Mouse (Mus musculus) small intestine, adult 2 months (tissue): Measurements from ENCODE around the gene Trim47. TPM values are rescaled to one million over a fixed set of nuclear protein-coding genes. Genes with fewer than 3 reads are reported as not detected.

Experiments used
- H3K27ac ChIP-seq: fragments of 200-500 bp; 2 replicates; pipeline ENCODE4 v1.5.1; 2012; ENCODE audit warnings: low read depth, low read length, control low read depth, inconsistent platforms; ENCODE audit not compliant: insufficient read depth
- H3K27me3 ChIP-seq: fragments of 200-500 bp; 2 replicates; pipeline ENCODE4 v1.6.1; 2012; ENCODE audit warnings: mild to moderate bottlenecking, moderate library complexity, low read length, inconsistent platforms; ENCODE audit not compliant: control insufficient read depth, insufficient read depth
- H3K36me3 ChIP-seq: fragments of 200-500 bp; 2 replicates; pipeline ENCODE4 v1.6.1; 2012; ENCODE audit warnings: mild to moderate bottlenecking, low read length, control low read depth, inconsistent platforms; ENCODE audit not compliant: control insufficient read depth, insufficient read depth
- H3K4me1 ChIP-seq: fragments of 200-500 bp; 2 replicates; pipeline ENCODE4 v1.6.1; 2012; ENCODE audit warnings: low read length, inconsistent platforms, mixed read lengths; ENCODE audit not compliant: control insufficient read depth, insufficient read depth, insufficient read length
- H3K4me3 ChIP-seq: fragments of 200-500 bp; 2 replicates; pipeline ENCODE4 v1.5.1; 2012; ENCODE audit warnings: low read depth, mild to moderate bottlenecking, control low read depth, inconsistent platforms, low read length, moderate library complexity
- CTCF ChIP-seq: fragments of 200-500 bp; IDR thresholded peaks from 2 replicates; pipeline ENCODE4 v1.5.1; 2012; ENCODE audit warnings: low read depth, mild to moderate bottlenecking, control low read depth, inconsistent platforms, low read length, moderate library complexity, mixed read lengths; ENCODE audit not compliant: insufficient replicate concordance, insufficient read length; ENCODE audit errors: extremely low read depth
- POLR2A ChIP-seq: fragments of 200-500 bp; IDR thresholded peaks from 2 replicates; pipeline ENCODE4 v1.6.1; 2012; ENCODE audit warnings: low read depth, mild to moderate bottlenecking, control low read depth, inconsistent platforms, low read length, moderate library complexity
- whole genome bisulfite sequencing: fragments of 180-500 bp; shearing (Covaris S2); methylation state at CpG from one replicate; pipeline ENCODE4 v1.1.7; 2018; 5-methylcytosine and 5-hydroxymethylcytosine counted together
- polyA plus RNA-seq: library from polyadenylated mRNA; depleted of rRNA; stranded (reverse); fragments of >200 nt; gene quantifications from 2 replicates; pipeline ENCODE4 v1.2.3, GENCODE M21; 2012

The Trim47 gene
- polyA plus RNA-seq, 1 experiment = 28.5 TPM

DNA sequence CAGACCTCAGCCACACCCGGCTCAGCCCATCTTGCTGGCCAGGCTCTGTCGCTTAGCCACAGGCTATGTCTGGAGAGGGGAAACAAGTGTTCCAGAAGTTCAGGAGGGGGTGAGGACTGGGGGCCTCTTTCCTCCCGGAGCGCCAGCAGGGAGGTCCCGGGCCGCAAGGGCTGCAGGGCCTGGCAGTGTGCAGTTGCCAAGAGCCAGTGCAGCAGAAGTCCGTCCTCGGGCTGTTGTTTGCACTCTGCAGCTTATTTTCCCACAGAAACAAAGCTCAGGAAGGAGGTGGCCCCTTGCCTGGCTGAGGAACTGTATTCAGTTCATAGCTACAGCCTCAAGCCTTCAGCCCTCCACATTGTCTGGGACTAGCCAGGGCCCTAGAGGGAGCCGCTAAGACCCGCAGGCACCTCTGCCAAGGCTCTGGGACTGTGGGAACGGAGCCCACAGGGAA is 25.1 kb downstream of the Trim47 start:
- no peak; the same call in 1 of the 2 replicates for TF ChIP-seq POLR2A
- no peak for TF ChIP-seq CTCF
- Histone ChIP-seq H3K4me1 (peaks cover 14% of the 10 kb centered on the region), H3K36me3 (no peaks in the 10 kb centered on the region), H3K27me3 (no peaks in the 10 kb centered on the region), H3K27ac (peak overlapping the region; percentile 66), H3K4me3 (no peak overlapping the region; the same call in 1 of the 2 replicates)
- WGBS = 55% methylated on average over 11 of the region's 11 CpGs

DNA sequence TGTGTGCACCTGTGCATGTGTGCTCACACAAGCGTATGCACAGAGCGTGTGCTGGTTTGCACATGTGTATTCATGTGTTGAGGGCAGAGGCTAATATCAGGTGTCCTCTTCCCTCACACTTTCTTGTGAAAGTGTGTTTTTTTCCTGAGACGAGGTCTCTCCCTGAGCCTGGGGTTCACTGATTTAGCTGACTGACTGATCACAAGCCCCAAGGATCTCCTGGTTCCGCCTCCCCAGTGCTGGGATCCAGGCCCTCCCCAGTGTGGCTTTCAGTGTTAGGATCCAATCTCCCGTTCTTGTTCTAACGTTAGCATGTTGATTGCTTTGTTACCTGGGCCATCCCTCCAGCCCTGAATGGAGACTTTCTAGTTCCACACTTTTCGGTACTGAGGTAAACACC is 26.2 kb downstream of the Trim47 start:
- H3K4me1 ChIP-seq = peaks cover 14% of the 10 kb centered on the region
- H3K27ac ChIP-seq = peak overlapping the region; percentile 66
- TF ChIP-seq POLR2A (no peak), CTCF (no peak)
- 82% methylated on average over 7 of the region's 7 CpGs for WGBS
- no peaks in the 10 kb centered on the region for H3K36me3 ChIP-seq
- H3K27me3 ChIP-seq = no peaks in the 10 kb centered on the region
- no peak overlapping the region for H3K4me3 ChIP-seq

- Histone ChIP-seq H3K4me1 (peaks cover 14% of the 10 kb centered on the region), H3K36me3 (no peaks in the 10 kb centered on the region), H3K4me3 (no peak overlapping the region), H3K27ac (peak overlapping the region; percentile 68), H3K27me3 (no peaks in the 10 kb centered on the region)
- 47% methylated on average over 6 of the region's 6 CpGs for WGBS
- TF ChIP-seq CTCF = no peak
- TF ChIP-seq POLR2A = no peak
Measured at GRCm38 (mm10) chr11:116100385-116100784, 26.6 kb downstream of the Trim47 start.

GRCm38 (mm10) chr11:116099462-116099861 is 27.5 kb downstream of the Trim47 start:
- WGBS = 77% methylated on average over 6 of the region's 6 CpGs
- no peaks in the 10 kb centered on the region for H3K27me3 ChIP-seq
- no peaks in the 10 kb centered on the region for H3K36me3 ChIP-seq
- H3K4me1 ChIP-seq = peaks cover 17% of the 10 kb centered on the region
- H3K27ac ChIP-seq = peak overlapping the region; percentile 64
- H3K4me3 ChIP-seq = no peak overlapping the region
- no peak for TF ChIP-seq POLR2A
- TF ChIP-seq CTCF = no peak

GRCm38 (mm10) chr11:116098711-116099460 is 28.1 kb downstream of the Trim47 start:
- Histone ChIP-seq H3K4me1 (peaks cover 13% of the 10 kb centered on the region), H3K27me3 (no peaks in the 10 kb centered on the region), H3K36me3 (no peaks in the 10 kb centered on the region), H3K27ac (peak overlapping the region; percentile 64), H3K4me3 (no peak overlapping the region)
- 61% methylated on average over 14 of the region's 14 CpGs for WGBS
- no peak for TF ChIP-seq POLR2A
- no peak for TF ChIP-seq CTCF

DNA sequence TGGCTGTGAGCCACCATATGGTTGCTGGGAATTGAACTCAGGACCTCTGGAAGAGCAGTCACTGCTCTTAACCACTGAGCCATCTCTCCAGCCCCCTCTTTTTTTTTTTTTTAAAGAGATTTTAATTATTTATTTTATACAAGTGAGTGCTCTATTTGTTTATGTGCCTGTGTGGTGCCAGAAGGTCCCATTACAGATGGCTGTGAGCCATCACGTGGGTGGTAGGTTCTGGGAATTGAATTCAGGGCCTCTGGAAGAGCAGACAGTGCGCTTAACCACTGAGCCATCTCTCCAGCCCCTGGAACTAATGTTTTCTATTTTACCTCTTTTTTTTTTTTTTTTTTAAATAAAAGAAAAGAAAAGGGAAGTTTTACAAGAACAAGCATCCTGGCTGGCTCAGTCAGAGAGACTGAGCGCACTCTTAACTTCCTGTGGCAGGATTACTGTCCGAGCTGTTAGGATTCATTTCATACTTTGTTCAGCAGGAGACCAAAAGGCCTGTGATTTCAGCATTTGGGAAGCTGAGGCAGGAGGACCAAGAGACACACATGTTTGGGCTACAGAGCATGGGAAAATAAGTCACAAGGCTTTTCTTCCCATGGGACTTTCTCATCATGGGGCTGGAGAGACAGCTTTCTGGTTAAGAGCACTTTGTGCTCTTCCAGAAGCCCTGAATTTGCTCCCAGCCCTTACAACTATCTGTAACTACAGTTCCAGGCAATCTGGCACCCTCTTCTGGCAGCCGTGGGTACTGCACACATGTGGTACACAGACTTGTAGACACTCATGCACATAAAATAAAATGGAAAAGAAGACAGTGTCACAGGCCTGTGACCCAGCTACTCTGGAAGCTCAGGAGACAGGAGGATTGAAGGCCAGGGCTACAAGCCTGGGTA is 30.5 kb downstream of the Trim47 start:
- H3K36me3 ChIP-seq = no peaks in the 10 kb centered on the region
- no peak for TF ChIP-seq POLR2A
- peak; percentile 60; the same call in 1 of the 2 replicates for TF ChIP-seq CTCF
- H3K4me3 ChIP-seq = no peak overlapping the region
- no peak overlapping the region for H3K27ac ChIP-seq
- H3K4me1 ChIP-seq = peaks cover 10% of the 10 kb centered on the region
- H3K27me3 ChIP-seq = no peaks in the 10 kb centered on the region
- 85% methylated on average over 5 of the region's 5 CpGs for WGBS

DNA sequence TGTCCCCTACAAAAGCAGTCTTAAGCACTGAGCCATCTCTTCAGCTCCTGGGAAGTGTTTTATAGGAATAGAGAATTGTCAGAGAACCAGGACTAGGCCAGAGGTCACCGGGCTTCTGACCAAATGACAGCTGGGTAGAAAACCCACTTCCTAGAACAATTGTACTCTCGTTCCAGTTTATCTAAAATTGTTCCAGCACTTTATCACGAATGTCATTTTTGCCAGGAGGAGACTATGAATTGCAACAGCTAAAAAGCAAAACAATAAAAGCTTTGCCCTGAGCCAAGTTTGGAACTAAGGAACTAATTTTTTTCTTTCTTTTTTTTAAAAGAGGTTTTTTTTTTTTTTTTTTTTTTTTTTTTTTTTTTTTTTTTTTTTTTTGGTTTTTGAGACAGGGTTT is 31.4 kb downstream of the Trim47 start:
- H3K27me3 ChIP-seq = no peaks in the 10 kb centered on the region
- no peaks in the 10 kb centered on the region for H3K36me3 ChIP-seq
- H3K4me1 ChIP-seq = peaks cover 6% of the 10 kb centered on the region
- H3K4me3 ChIP-seq = no peak overlapping the region
- WGBS = 31% methylated on average over 3 of the region's 3 CpGs
- no peak for TF ChIP-seq POLR2A
- TF ChIP-seq CTCF = no peak
- peak overlapping the region; percentile 1; the same call in 1 of the 2 replicates for H3K27ac ChIP-seq
